Mouse (Mus musculus): ENCODE results near the gene Prl8a2. TPM values are rescaled to one million over a fixed set of nuclear protein-coding genes. Genes with fewer than 3 reads are reported as not detected.

Gene Prl8a2
- polyA plus RNA-seq (2015; fragmentation: Nextera tagmentation; extraction: Ambion mirVana) = not detected in 2 replicates

GRCm38 (mm10) chr13:27345373-27345772 lies at the start of gene Prl8a2:
Gene Prl8a2 (plus strand): TSS chr13:27345673.
- Histone ChIP-seq H3K4me3 (ENCODE audit: low read depth, low read length) (no peak within 1 kb of the TSS), H3K4me1 (ENCODE audit: control insufficient read depth, insufficient read depth, low read length) (no peaks in the 10 kb centered on the region), H3K36me3 (ENCODE audit: control insufficient read depth, insufficient read depth, low read length) (no peaks in the 10 kb centered on the region), H3K9me3 (replicated peaks; ENCODE audit: control insufficient read depth, low read length, poor library complexity, severe bottlenecking) (no peaks in the 10 kb centered on the region), H3K27ac (ENCODE audit: low read length) (no peak within 1 kb of the TSS), H3K4me2 (ENCODE audit: low read length) (no peak within 1 kb of the TSS), H3K9ac (ENCODE audit: low read depth, low read length) (no peak within 1 kb of the TSS), H3K27me3 (ENCODE audit: control insufficient read depth, insufficient read depth, low read depth, low read length) (no peaks in the 10 kb centered on the region)
- ATAC-seq = no peak
- WGBS = 78% methylated on average over 2 of the region's 2 CpGs

GRCm38 (mm10) chr13:27312334-27313225 lies 32.9 kb upstream of the Prl8a2 start, which contains the start of gene Prl6a1:
Gene Prl6a1 (plus strand): TSS chr13:27312627.
- Histone ChIP-seq H3K9me3 (replicated peaks; ENCODE audit: control insufficient read depth, low read length, poor library complexity, severe bottlenecking) (no peaks in the 10 kb centered on the region), H3K27ac (ENCODE audit: low read length) (no peak within 1 kb of the TSS), H3K4me1 (ENCODE audit: control insufficient read depth, insufficient read depth, low read length) (no peaks in the 10 kb centered on the region), H3K4me2 (ENCODE audit: low read length) (no peak within 1 kb of the TSS), H3K27me3 (ENCODE audit: control insufficient read depth, insufficient read depth, low read depth, low read length) (no peaks in the 10 kb centered on the region), H3K9ac (ENCODE audit: low read depth, low read length) (no peak within 1 kb of the TSS), H3K36me3 (ENCODE audit: control insufficient read depth, insufficient read depth, low read length) (no peaks in the 10 kb centered on the region), H3K4me3 (ENCODE audit: low read depth, low read length) (no peak within 1 kb of the TSS)
- no peak for ATAC-seq
- 85% methylated on average over 7 of the region's 7 CpGs for WGBS

- ATAC-seq = no peak
- Histone ChIP-seq H3K4me1 (ENCODE audit: control insufficient read depth, insufficient read depth, low read length) (no peaks in the 10 kb centered on the region), H3K4me2 (ENCODE audit: low read length) (no peak overlapping the region), H3K9ac (ENCODE audit: low read depth, low read length) (no peak overlapping the region), H3K27ac (ENCODE audit: low read length) (no peak overlapping the region), H3K27me3 (ENCODE audit: control insufficient read depth, insufficient read depth, low read depth, low read length) (no peaks in the 10 kb centered on the region), H3K4me3 (ENCODE audit: low read depth, low read length) (no peak overlapping the region), H3K36me3 (ENCODE audit: control insufficient read depth, insufficient read depth, low read length) (no peaks in the 10 kb centered on the region), H3K9me3 (replicated peaks; ENCODE audit: control insufficient read depth, low read length, poor library complexity, severe bottlenecking) (no peaks in the 10 kb centered on the region)
- WGBS = 31% methylated on average over 1 of the region's 1 CpGs
These were observed 10.5 kb upstream of the Prl8a2 start for GRCm38 (mm10) chr13:27334989-27335388.

GRCm38 (mm10) chr13:27342733-27343275 lies 2.7 kb upstream of the Prl8a2 start:
- Histone ChIP-seq H3K36me3 (ENCODE audit: control insufficient read depth, insufficient read depth, low read length) (no peaks in the 10 kb centered on the region), H3K4me3 (ENCODE audit: low read depth, low read length) (no peak overlapping the region), H3K9ac (ENCODE audit: low read depth, low read length) (no peak overlapping the region), H3K9me3 (replicated peaks; ENCODE audit: control insufficient read depth, low read length, poor library complexity, severe bottlenecking) (no peaks in the 10 kb centered on the region), H3K4me2 (ENCODE audit: low read length) (no peak overlapping the region), H3K27ac (ENCODE audit: low read length) (no peak overlapping the region), H3K27me3 (ENCODE audit: control insufficient read depth, insufficient read depth, low read depth, low read length) (no peaks in the 10 kb centered on the region), H3K4me1 (ENCODE audit: control insufficient read depth, insufficient read depth, low read length) (no peaks in the 10 kb centered on the region)
- WGBS = 81% methylated on average over 3 of the region's 3 CpGs
- no peak for ATAC-seq

GRCm38 (mm10) chr13:27390746-27391145 lies 45.3 kb downstream of the Prl8a2 start, which contains the start of gene Prl2b1:
Gene Prl2b1 (minus strand): TSS chr13:27390846.
- no peaks in the 10 kb centered on the region for H3K4me1 ChIP-seq (ENCODE audit: control insufficient read depth, insufficient read depth, low read length)
- no peak for ATAC-seq
- no peaks in the 10 kb centered on the region for H3K36me3 ChIP-seq (ENCODE audit: control insufficient read depth, insufficient read depth, low read length)
- no peak within 1 kb of the TSS for H3K27ac ChIP-seq (ENCODE audit: low read length)
- H3K4me3 ChIP-seq (ENCODE audit: low read depth, low read length) = no peak within 1 kb of the TSS
- no peak within 1 kb of the TSS for H3K4me2 ChIP-seq (ENCODE audit: low read length)
- no peaks in the 10 kb centered on the region for H3K9me3 ChIP-seq (replicated peaks; ENCODE audit: control insufficient read depth, low read length, poor library complexity, severe bottlenecking)
- no peak within 1 kb of the TSS for H3K9ac ChIP-seq (ENCODE audit: low read depth, low read length)
- no peaks in the 10 kb centered on the region for H3K27me3 ChIP-seq (ENCODE audit: control insufficient read depth, insufficient read depth, low read depth, low read length)
- 89% methylated on average over 6 of the region's 6 CpGs for WGBS

- 68% methylated on average over 7 of the region's 7 CpGs for WGBS
- peak; percentile 51; the same call in 1 of the 2 replicates for ATAC-seq
- Histone ChIP-seq H3K4me2 (ENCODE audit: low read length) (no peak overlapping the region), H3K27ac (ENCODE audit: low read length) (no peak overlapping the region), H3K4me1 (ENCODE audit: control insufficient read depth, insufficient read depth, low read length) (no peaks in the 10 kb centered on the region), H3K36me3 (ENCODE audit: control insufficient read depth, insufficient read depth, low read length) (no peaks in the 10 kb centered on the region), H3K27me3 (ENCODE audit: control insufficient read depth, insufficient read depth, low read depth, low read length) (no peaks in the 10 kb centered on the region), H3K9ac (ENCODE audit: low read depth, low read length) (no peak overlapping the region), H3K4me3 (ENCODE audit: low read depth, low read length) (no peak overlapping the region), H3K9me3 (replicated peaks; ENCODE audit: control insufficient read depth, low read length, poor library complexity, severe bottlenecking) (no peaks in the 10 kb centered on the region)
These were observed 53.7 kb downstream of the Prl8a2 start for GRCm38 (mm10) chr13:27399061-27399724.

Other genes with a start within 250 kb of the Prl8a2 start
- not detected in 2 replicates for gene Prl3d2, start 224.0 kb upstream of the Prl8a2 start, polyA plus RNA-seq (2015; fragmentation: Nextera tagmentation; extraction: Ambion mirVana)
- gene Prl3d3, start 188.9 kb upstream of the Prl8a2 start, polyA plus RNA-seq (2015; fragmentation: Nextera tagmentation; extraction: Ambion mirVana) = not detected in 2 replicates
- gene Prl3c1, start 149.0 kb upstream of the Prl8a2 start, polyA plus RNA-seq (2015; fragmentation: Nextera tagmentation; extraction: Ambion mirVana) = not detected in 2 replicates
- gene Prl3b1, start 103.8 kb upstream of the Prl8a2 start, polyA plus RNA-seq (2015; fragmentation: Nextera tagmentation; extraction: Ambion mirVana) = not detected in 2 replicates
- gene Prl3a1, start 86.2 kb upstream of the Prl8a2 start, polyA plus RNA-seq (2015; fragmentation: Nextera tagmentation; extraction: Ambion mirVana) = not detected in 2 replicates
- not detected in 2 replicates for gene Prl6a1, start 33.0 kb upstream of the Prl8a2 start, polyA plus RNA-seq (2015; fragmentation: Nextera tagmentation; extraction: Ambion mirVana)
- not detected in 2 replicates for gene Prl2b1, start 45.2 kb downstream of the Prl8a2 start, polyA plus RNA-seq (2015; fragmentation: Nextera tagmentation; extraction: Ambion mirVana)
- not detected in 2 replicates for gene Prl8a6, start 93.0 kb downstream of the Prl8a2 start, polyA plus RNA-seq (2015; fragmentation: Nextera tagmentation; extraction: Ambion mirVana)
- gene Prl8a8, start 167.5 kb downstream of the Prl8a2 start, polyA plus RNA-seq (2015; fragmentation: Nextera tagmentation; extraction: Ambion mirVana) = not detected in 2 replicates
- gene Prl8a9, start 218.9 kb downstream of the Prl8a2 start, polyA plus RNA-seq (2015; fragmentation: Nextera tagmentation; extraction: Ambion mirVana) = not detected in 2 replicates
- not detected in 2 replicates for gene Prl8a1, start 236.5 kb downstream of the Prl8a2 start, polyA plus RNA-seq (2015; fragmentation: Nextera tagmentation; extraction: Ambion mirVana)

Data from midbrain, embryonic 16.5 days (tissue).